Mouse (Mus musculus) small intestine, adult 2 months (tissue): ENCODE results near the gene Fto. TPM values are rescaled to one million over a fixed set of nuclear protein-coding genes. Genes with fewer than 3 reads are reported as not detected.

Experiments
- H3K27ac ChIP-seq: fragments of 200-500 bp; 2 replicates; pipeline ENCODE4 v1.5.1; 2012; ENCODE audit warnings: low read depth, low read length, control low read depth, inconsistent platforms; ENCODE audit not compliant: insufficient read depth
- H3K27me3 ChIP-seq: fragments of 200-500 bp; 2 replicates; pipeline ENCODE4 v1.6.1; 2012; ENCODE audit warnings: mild to moderate bottlenecking, moderate library complexity, low read length, inconsistent platforms; ENCODE audit not compliant: control insufficient read depth, insufficient read depth
- H3K36me3 ChIP-seq: fragments of 200-500 bp; 2 replicates; pipeline ENCODE4 v1.6.1; 2012; ENCODE audit warnings: mild to moderate bottlenecking, low read length, control low read depth, inconsistent platforms; ENCODE audit not compliant: control insufficient read depth, insufficient read depth
- H3K4me1 ChIP-seq: fragments of 200-500 bp; 2 replicates; pipeline ENCODE4 v1.6.1; 2012; ENCODE audit warnings: low read length, inconsistent platforms, mixed read lengths; ENCODE audit not compliant: control insufficient read depth, insufficient read depth, insufficient read length
- H3K4me3 ChIP-seq: fragments of 200-500 bp; 2 replicates; pipeline ENCODE4 v1.5.1; 2012; ENCODE audit warnings: low read depth, mild to moderate bottlenecking, control low read depth, inconsistent platforms, low read length, moderate library complexity
- CTCF ChIP-seq: fragments of 200-500 bp; IDR thresholded peaks from 2 replicates; pipeline ENCODE4 v1.5.1; 2012; ENCODE audit warnings: low read depth, mild to moderate bottlenecking, control low read depth, inconsistent platforms, low read length, moderate library complexity, mixed read lengths; ENCODE audit not compliant: insufficient replicate concordance, insufficient read length; ENCODE audit errors: extremely low read depth
- POLR2A ChIP-seq: fragments of 200-500 bp; IDR thresholded peaks from 2 replicates; pipeline ENCODE4 v1.6.1; 2012; ENCODE audit warnings: low read depth, mild to moderate bottlenecking, control low read depth, inconsistent platforms, low read length, moderate library complexity
- WGBS: fragments of 180-500 bp; shearing (Covaris S2); methylation state at CpG from one replicate; pipeline ENCODE4 v1.1.7; 2018; 5-methylcytosine and 5-hydroxymethylcytosine counted together
- polyA plus RNA-seq: library from polyadenylated mRNA; depleted of rRNA; stranded (reverse); fragments of >200 nt; gene quantifications from 2 replicates; pipeline ENCODE4 v1.2.3, GENCODE M21; 2012

Gene Fto
- polyA plus RNA-seq, 1 experiment: 7.3 TPM

DNA sequence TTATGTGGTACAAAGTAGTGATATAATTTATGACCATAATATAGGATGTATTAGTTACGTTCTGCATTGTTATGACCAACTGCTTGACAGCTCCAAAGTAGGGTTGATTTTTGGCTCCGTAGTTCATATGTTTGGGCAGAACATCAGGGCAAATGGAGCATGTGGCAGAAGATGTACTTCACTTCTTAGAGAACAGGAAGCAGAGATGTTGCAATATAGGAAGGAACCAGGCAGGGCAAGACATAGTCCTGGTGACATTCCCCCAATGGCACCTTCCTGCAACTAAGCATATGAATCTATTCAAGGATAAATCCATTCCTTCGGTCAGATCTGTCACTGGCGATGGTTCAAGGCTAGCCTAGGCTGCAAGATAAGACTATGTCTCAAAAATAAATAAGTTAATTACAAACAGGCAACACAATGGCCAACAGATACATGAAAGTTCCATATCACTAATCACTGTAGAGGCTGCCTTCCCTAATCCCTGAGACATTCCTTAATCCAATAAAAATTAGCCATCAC, 44.2 kb downstream of the Fto start:
- TF ChIP-seq CTCF: no peak
- TF ChIP-seq POLR2A: no peak
- no peaks in the 10 kb centered on the region for H3K27me3 ChIP-seq
- no peak overlapping the region for H3K27ac ChIP-seq
- H3K4me3 ChIP-seq: no peak overlapping the region
- H3K36me3 ChIP-seq: no peaks in the 10 kb centered on the region
- 85% methylated on average over 4 of the region's 4 CpGs for WGBS
- H3K4me1 ChIP-seq: no peaks in the 10 kb centered on the region; the same call in 1 of the 2 replicates

DNA sequence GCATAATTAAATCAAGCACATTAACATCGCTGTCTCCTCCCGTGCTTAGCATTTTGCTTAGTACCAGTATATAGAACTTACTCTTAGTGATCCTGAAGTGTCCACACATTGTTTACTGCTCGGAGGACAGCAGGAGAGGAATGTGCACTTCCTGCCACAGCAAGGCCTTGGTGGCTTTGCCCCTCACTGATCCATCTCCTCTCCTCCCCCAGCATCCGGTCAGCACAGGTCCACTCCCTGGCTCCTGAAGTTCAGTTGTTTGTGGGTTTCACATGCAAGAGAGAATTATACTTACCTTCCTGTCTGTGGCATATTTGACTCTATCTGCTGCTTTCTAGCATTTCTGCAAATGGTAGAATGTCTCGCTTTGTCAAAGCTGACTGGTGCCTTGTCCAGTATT, 44.7 kb downstream of the Fto start:
- Histone ChIP-seq H3K36me3 (no peaks in the 10 kb centered on the region), H3K4me1 (no peaks in the 10 kb centered on the region; the same call in 1 of the 2 replicates), H3K27ac (no peak overlapping the region), H3K27me3 (no peaks in the 10 kb centered on the region), H3K4me3 (no peak overlapping the region)
- TF ChIP-seq POLR2A (no peak), CTCF (no peak)
- 90% methylated on average over 5 of the region's 5 CpGs for WGBS

GRCm38 (mm10) chr8:91359511-91359910, 46.2 kb downstream of the Fto start:
- no peak for TF ChIP-seq POLR2A
- TF ChIP-seq CTCF: no peak
- whole genome bisulfite sequencing: 89% methylated on average over 9 of the region's 9 CpGs
- Histone ChIP-seq H3K36me3 (no peaks in the 10 kb centered on the region), H3K4me1 (no peaks in the 10 kb centered on the region; the same call in 1 of the 2 replicates), H3K27me3 (no peaks in the 10 kb centered on the region), H3K4me3 (no peak overlapping the region), H3K27ac (no peak overlapping the region)

DNA sequence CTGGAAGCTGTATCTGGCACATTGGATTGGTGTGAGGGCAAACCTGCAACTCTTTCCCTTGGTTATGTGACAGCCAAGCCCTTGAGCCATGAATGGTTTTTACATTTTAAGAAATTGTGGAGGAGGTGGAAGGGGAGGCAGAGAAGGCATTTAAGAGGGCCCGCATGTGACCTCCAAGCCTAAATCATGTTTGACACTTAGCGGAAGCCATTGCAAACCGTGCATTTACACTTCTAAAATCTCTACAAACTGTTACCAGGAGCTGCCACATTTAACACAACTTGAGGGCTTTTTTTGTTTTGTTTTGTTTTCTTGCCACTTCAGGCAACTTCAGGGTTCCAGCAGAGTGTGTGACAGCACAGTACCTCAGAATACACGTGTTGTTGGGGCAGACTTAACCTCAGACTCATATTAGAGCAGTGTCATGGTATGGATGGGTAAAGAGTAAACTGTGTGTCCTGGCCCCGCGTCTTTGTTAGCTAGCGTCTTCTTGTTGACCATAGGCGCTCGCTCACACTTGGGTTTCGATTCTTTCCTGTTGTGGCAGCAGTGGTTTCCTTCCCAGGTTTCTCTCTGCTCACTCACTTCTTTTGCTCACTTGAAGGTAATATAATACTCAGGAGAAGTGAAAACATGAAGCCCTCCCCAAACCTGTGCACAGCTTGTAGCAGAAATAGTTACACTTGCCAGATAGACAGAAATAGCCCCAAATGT, 47.5 kb downstream of the Fto start:
- 84% methylated on average over 10 of the region's 10 CpGs for WGBS
- no peaks in the 10 kb centered on the region for H3K36me3 ChIP-seq
- H3K27ac ChIP-seq: no peak overlapping the region
- H3K4me3 ChIP-seq: no peak overlapping the region
- H3K4me1 ChIP-seq: no peaks in the 10 kb centered on the region
- TF ChIP-seq CTCF: no peak
- TF ChIP-seq POLR2A: no peak
- H3K27me3 ChIP-seq: no peaks in the 10 kb centered on the region

DNA sequence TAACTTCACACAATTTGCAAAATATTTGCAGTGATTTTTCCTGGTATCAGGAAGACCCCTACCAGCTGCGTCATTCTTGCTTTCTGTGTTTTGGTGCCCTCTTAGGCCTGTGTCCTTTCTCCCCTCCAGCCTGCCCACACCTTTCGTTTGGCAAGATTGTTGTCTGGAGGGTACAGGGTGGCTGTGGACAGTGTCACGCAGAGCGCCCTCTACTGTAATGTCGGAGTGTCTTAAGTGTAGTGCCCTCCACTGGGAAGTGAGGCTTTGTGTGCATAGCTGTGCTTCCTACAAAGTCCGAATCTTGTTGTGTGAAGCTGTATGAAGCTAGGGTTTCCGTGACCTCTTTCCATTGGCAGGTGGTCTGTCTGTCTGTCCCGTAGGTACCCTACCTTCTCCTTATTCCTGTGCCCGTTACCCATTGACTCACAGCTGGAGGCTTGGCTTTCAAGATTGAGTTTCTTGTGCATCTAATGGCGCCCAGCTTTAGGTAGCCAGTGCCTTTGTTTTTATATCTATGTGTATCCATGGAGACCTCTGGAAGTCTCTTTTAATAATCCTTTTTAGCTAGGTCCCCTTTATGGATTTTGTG, 50.0 kb downstream of the Fto start:
- Histone ChIP-seq H3K36me3 (no peaks in the 10 kb centered on the region), H3K27ac (no peak overlapping the region), H3K4me1 (no peaks in the 10 kb centered on the region), H3K4me3 (no peak overlapping the region), H3K27me3 (no peaks in the 10 kb centered on the region)
- TF ChIP-seq POLR2A: no peak
- peak; percentile 17; the same call in 1 of the 2 replicates for TF ChIP-seq CTCF
- 91% methylated on average over 10 of the region's 10 CpGs for WGBS

GRCm38 (mm10) chr8:91364216-91364615, 50.9 kb downstream of the Fto start:
- H3K27me3 ChIP-seq: no peaks in the 10 kb centered on the region
- H3K4me3 ChIP-seq: no peak overlapping the region
- no peak overlapping the region for H3K27ac ChIP-seq
- TF ChIP-seq POLR2A (no peak), CTCF (no peak)
- WGBS: 94% methylated on average over 6 of the region's 6 CpGs
- no peaks in the 10 kb centered on the region for H3K36me3 ChIP-seq
- H3K4me1 ChIP-seq: no peaks in the 10 kb centered on the region

DNA sequence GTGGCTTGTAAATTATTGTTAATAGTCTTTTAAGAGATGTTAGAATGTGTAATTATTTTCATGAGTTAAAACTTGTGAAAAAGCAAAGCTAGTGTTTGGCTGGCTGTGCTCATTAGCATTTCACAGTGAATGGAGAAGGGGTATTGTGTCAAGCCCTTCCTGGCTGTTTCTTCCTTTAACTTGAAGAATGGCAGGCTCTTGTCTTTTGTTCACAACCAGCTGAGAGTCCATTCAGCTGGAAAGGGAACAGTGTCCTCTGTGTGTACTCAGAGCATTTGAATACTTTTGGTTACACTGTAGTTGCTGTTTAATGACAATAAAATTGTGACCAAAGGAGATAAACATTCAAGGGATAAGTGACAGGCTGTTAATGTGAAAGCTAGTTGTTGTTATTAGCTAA, 52.5 kb downstream of the Fto start:
- Histone ChIP-seq H3K4me1 (no peaks in the 10 kb centered on the region), H3K27ac (no peak overlapping the region), H3K36me3 (no peaks in the 10 kb centered on the region), H3K4me3 (no peak overlapping the region), H3K27me3 (no peaks in the 10 kb centered on the region)
- TF ChIP-seq POLR2A (no peak), CTCF (no peak)
